Mouse (Mus musculus) brown adipose tissue, adult 24 weeks (tissue): Measurements from ENCODE around the gene Ttyh1. TPM values are rescaled to one million over a fixed set of nuclear protein-coding genes. Genes with fewer than 3 reads are reported as not detected.

Experiments
- H3K27ac ChIP-seq: fragments of 200-500 bp; replicated peaks from 2 replicates; pipeline ENCODE4 v1.5.1; 2012; ENCODE audit warnings: low read depth, mild to moderate bottlenecking, low read length
- H3K4me1 ChIP-seq: fragments of 200-500 bp; 2 replicates; pipeline ENCODE4 v1.6.1; 2012; ENCODE audit warnings: low read length, mixed read lengths; ENCODE audit not compliant: control insufficient read depth, insufficient read depth, insufficient read length
- H3K4me3 ChIP-seq: fragments of 200-500 bp; 2 replicates; pipeline ENCODE4 v1.5.1; 2012; ENCODE audit warnings: low read depth, mild to moderate bottlenecking, low read length, moderate library complexity; ENCODE audit not compliant: insufficient read depth
- polyA plus RNA-seq: library from polyadenylated mRNA; stranded (reverse); fragments of >200 nt; gene quantifications from 2 replicates; pipeline ENCODE4 v1.2.4, GENCODE M21; 2012; ENCODE audit not compliant: missing spikeins, insufficient read depth, insufficient read length

The Ttyh1 gene
- polyA plus RNA-seq, 1 experiment = 2.3 TPM

DNA sequence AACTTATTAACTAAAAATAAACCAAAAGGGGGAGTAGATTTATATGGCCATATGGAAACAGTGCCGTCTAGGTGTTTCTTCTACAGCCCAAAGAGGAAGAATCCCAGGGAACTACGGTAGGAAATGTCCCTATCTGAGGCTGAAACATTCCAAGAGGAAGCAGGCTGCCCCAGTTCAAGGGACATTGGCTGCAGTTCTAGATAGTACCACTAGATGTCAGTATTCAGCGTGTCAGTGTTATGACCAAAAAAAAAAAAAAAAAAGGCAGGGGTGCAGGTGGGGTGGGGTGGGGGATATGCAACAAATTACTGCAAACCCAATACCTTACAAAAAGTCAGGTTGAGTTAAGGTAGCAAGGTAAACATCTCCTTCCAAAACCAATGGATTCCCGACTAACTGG is 15.8 kb upstream of the Ttyh1 start:
- Histone ChIP-seq H3K4me1 (no peaks in the 10 kb centered on the region), H3K4me3 (no peak overlapping the region), H3K27ac (no peak overlapping the region)

GRCm38 (mm10) chr7:4111766-4112165 is 7.4 kb upstream of the Ttyh1 start:
- H3K27ac ChIP-seq = no peak overlapping the region
- H3K4me3 ChIP-seq = no peak overlapping the region
- no peaks in the 10 kb centered on the region for H3K4me1 ChIP-seq

GRCm38 (mm10) chr7:4117050-4117814 is 2.0 kb upstream of the Ttyh1 start:
- H3K4me1 ChIP-seq = no peaks in the 10 kb centered on the region
- H3K27ac ChIP-seq = no peak overlapping the region
- no peak overlapping the region for H3K4me3 ChIP-seq

DNA sequence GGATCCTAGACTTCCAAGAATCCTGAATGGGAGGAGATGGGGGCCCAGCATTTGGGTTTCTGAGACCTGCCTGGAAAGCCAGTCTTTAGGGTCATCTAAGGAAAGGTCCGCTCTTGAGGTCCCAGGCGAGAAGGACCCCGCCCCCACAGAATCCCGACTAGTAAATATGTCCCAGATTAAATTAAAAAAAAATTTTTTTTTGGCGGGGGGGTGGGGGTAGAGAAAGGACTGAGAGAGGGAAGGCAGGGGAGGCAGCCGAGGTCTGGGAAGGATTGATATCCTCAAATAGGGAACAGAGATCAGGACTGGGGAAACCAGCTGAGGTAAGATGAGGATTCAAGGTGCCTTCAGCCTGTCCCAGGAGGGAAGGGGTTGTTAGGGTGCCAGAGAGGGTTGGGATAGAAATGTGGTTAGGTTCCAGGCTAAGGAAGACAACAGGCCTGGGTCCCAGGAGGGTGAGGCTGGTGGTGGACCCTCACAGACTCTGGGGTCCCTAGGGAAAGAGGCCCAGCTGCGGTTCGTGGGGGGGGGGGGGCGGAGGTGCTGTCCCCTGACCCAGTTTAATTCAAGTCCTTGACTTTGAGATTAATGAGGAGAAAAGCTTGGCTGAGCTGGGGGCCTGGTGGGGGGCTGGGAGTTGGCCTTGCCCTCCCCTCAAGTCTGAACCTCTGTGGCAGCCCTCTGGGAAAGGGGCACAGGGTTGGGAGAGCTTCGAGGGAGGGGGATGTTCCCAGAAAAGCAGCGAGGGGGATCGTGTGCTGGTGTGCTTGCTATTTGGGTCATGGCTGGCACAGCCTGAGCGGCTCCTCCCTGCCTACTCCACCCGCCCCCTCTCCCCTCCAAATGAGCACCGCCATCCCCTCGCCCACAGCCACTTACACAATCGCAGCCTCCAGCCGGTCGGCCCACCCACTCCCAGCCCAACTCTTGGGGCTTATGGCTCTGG is 1.0 kb downstream of the Ttyh1 start:
- H3K4me1 ChIP-seq = no peaks in the 10 kb centered on the region
- no peak overlapping the region for H3K4me3 ChIP-seq

DNA sequence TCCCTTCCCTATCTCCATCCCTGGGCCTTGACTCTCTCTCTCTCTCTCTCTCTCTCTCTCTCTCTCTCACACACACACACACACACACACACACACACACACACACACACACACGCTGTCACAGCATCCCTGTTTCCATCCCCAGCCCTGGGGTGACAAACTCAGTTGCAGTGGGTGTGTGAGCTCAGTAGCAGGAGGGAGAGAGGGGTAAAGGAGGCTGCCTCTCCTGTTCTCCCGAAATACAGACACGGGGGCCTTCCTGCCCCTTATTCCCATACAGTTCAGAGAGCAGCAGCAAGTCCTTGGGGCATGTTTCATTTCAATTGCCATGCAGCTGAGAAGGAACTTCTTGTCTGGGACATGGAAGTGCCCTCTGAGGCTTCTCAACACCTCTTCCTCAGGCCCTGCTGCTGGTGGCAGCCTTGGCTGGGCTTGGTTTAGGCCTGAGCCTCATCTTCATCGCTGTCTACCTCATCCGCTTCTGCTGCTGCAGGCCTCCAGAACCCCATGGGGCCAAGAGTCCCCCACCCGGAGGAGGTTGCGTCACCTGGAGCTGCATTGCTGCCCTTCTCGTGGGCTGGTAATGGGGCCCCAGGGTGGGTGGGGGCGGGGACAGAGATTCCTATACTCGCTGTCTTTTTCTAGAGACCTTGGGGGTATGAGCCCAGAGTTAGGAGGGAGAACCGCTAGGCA is 3.0 kb downstream of the Ttyh1 start:
- H3K4me1 ChIP-seq = no peaks in the 10 kb centered on the region; the same call in 1 of the 2 replicates
- no peak overlapping the region for H3K4me3 ChIP-seq
- no peak overlapping the region for H3K27ac ChIP-seq

More for the DNA sequence above, 1.0 kb downstream of the Ttyh1 start:
- no peak overlapping the region for H3K27ac ChIP-seq

DNA sequence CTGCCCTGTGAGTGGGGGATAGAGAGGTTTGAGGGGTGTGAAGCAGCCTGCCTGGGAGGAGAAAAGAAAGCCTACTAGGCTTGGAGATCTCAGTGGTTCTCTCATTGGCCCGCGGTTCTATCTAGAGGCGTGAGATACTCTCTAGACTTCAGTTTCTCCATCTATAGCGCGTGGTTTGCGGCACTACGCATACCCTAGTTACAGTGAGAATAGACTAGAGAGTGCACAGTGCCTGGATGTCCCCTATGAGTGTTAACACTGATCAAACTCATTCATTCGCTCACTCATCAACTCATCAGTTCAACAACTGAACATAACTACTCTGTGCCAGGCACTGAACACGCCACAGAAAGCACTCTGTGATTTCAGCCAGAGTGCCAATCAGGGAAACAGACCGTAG is 3.6 kb downstream of the Ttyh1 start:
- no peak overlapping the region for H3K27ac ChIP-seq
- no peak overlapping the region for H3K4me3 ChIP-seq
- H3K4me1 ChIP-seq = no peaks in the 10 kb centered on the region; the same call in 1 of the 2 replicates

GRCm38 (mm10) chr7:4123732-4124131 is 4.5 kb downstream of the Ttyh1 start:
- Histone ChIP-seq H3K27ac (no peak overlapping the region), H3K4me1 (no peaks in the 10 kb centered on the region; the same call in 1 of the 2 replicates), H3K4me3 (no peak overlapping the region)

DNA sequence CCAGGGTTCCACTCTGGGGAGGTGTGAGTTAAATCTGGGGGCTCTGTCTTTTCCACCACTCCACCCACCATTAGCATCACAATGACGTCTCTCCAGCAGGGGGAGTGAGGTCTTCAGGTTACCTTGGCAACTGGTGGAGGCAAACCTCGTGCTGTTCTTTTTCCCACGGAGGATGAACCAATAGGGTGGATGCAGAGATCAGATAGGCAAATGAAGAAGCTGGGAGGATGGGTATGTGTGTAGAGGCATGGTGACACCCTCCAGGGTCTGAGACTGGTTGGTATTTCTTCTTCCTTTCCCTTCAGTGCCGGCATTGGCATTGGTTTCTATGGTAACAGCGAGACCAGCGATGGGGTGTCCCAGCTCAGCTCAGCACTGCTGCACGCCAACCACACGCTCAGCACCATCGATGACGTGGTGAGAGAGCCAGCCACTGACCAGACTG is 5.1 kb downstream of the Ttyh1 start:
- no peak overlapping the region for H3K27ac ChIP-seq
- no peaks in the 10 kb centered on the region; the same call in 1 of the 2 replicates for H3K4me1 ChIP-seq
- H3K4me3 ChIP-seq = no peak overlapping the region

GRCm38 (mm10) chr7:4124856-4125255 is 5.6 kb downstream of the Ttyh1 start:
- Histone ChIP-seq H3K27ac (no peak overlapping the region), H3K4me1 (no peaks in the 10 kb centered on the region; the same call in 1 of the 2 replicates), H3K4me3 (no peak overlapping the region)

DNA sequence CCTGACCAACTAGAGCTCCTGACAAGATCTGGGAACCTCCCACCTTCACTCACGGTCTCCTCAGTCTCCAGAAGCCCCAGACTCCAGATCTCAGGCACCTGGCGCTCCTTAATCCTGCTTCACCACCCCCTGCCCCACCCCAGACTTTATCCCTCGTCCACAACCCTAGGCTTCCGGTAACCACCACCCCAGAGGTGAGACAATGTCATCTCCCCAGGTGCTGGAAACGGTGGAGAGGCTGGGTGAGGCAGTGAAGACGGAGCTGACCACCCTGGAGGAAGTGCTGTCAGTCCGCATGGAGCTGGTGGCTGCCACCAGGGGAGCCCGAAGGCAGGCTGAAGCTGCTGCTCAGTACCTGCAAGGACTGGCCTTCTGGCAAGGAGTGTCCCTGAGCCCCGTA is 6.1 kb downstream of the Ttyh1 start:
- no peak overlapping the region for H3K27ac ChIP-seq
- H3K4me1 ChIP-seq = no peaks in the 10 kb centered on the region; the same call in 1 of the 2 replicates
- no peak overlapping the region for H3K4me3 ChIP-seq

DNA sequence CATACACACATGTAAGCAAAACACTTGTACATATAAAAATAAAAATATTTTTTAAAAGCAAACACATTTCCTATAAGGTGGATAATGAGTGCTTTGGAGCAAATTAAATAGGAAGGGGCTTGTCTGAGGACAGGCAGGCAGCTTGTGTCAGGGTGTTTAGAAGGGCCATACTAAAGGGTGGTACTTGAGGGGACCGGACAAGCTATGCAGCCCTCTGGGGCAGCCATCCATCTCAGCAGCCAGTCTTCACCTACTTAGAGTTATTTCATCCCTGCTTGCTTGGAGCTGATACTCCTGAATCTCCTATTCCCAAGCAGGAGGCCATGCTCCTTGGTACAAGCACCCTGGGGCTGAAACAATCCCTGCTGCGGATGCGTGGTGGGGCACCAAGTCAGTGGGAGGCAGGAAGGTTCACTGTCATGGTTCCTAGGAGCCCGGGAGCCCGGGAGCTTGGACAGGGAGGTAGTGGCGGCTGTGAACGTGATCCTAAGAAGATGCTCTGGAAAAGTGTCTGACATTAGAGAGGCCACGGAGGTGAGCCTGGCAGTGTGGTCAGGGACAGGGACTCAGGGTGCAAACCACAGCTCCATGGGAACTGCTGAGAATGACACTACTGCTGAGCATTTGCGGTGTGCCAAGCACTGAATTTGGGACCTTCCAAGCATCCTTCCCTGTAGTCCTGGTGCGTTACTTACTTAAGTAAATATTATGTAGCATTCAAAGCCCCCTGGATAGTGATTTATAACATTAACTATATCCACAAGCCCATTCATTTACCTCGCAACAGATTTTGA is 8.0 kb downstream of the Ttyh1 start:
- H3K4me1 ChIP-seq = no peaks in the 10 kb centered on the region; the same call in 1 of the 2 replicates
- H3K27ac ChIP-seq = no peak overlapping the region

GRCm38 (mm10) chr7:4127894-4128293 is 8.7 kb downstream of the Ttyh1 start:
- Histone ChIP-seq H3K4me1 (no peaks in the 10 kb centered on the region; the same call in 1 of the 2 replicates), H3K4me3 (no peak overlapping the region), H3K27ac (no peak overlapping the region)

More for the DNA sequence above, 8.0 kb downstream of the Ttyh1 start:
- H3K4me3 ChIP-seq = no peak overlapping the region

DNA sequence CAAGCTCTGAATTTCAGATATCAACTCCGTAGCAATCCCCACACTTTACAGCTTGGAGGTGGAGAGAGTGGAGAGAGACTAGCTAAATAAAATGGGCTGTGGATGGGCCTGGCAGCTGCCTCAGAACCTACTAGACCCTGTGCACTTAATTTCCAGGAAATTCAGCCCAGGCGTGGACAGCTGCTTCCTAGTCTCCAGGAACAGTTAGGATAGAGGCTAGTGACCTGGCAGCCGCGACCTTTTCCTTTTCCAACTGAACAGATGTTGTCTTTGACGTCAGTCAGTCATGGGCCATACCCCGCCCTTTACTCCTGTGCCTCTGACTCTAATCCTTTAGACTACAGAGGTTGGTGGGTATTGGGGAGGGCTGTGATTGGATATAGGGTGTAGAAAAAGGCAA is 9.7 kb downstream of the Ttyh1 start:
- Histone ChIP-seq H3K4me3 (no peak overlapping the region), H3K27ac (peak overlapping the region; percentile 73), H3K4me1 (no peaks in the 10 kb centered on the region; the same call in 1 of the 2 replicates)
